Mouse (Mus musculus): ENCODE data around the gene Lactbl1.

DNA sequence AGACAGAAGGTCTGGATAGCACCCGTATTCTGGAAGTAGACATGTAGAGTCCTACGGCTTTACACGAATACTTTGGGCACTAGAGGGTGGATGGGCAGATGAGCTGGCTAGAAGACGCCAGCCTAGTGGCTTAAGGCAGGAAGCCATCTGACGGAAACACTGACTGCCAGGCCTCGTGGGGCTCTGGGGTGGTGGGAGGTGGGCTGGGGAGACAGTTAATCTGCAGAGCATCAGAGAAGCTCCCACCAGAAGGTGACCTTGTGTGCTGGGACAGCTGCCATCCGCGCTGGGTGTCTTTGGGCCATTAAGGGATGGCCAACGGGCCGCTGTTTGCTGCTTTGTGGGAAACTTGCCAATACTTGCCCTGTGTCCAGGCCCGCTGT, 30.1 kb downstream of the Lactbl1 start:
- TF ChIP-seq POLR2A (IDR thresholded peaks at IDR 0.05; ENCODE audit: insufficient read length, low read depth) (no peak), TCF12 (IDR thresholded peaks at IDR 0.05; ENCODE audit: insufficient read depth, poor library complexity, severe bottlenecking) (no peak)
